Mouse (Mus musculus) limb, embryonic 10.5 days (tissue): Measurements from ENCODE around the gene Rnase4. TPM values are rescaled to one million over a fixed set of nuclear protein-coding genes. Genes with fewer than 3 reads are reported as not detected.

ENCODE experiments used
- DNase-seq: peaks from one replicate; pipeline ENCODE4 v3.0.0-alpha.2; 2017; ENCODE audit warnings: low spot score
- H3K27ac ChIP-seq: fragments of 300-500 bp; sonication (generic); 2 replicates; pipeline ENCODE4 v1.5.1; 2016; ENCODE audit warnings: mild to moderate bottlenecking
- H3K27me3 ChIP-seq: fragments of 300-500 bp; sonication (generic); 2 replicates; pipeline ENCODE4 v1.6.1; 2016; ENCODE audit warnings: low read depth, mild to moderate bottlenecking; ENCODE audit not compliant: poor library complexity, severe bottlenecking
- H3K36me3 ChIP-seq: fragments of 300-500 bp; sonication (generic); 2 replicates; pipeline ENCODE4 v1.6.1; 2016; ENCODE audit warnings: mild to moderate bottlenecking, moderate library complexity
- H3K4me1 ChIP-seq: fragments of 300-500 bp; sonication (generic); 2 replicates; pipeline ENCODE4 v1.6.1; 2016
- H3K4me3 ChIP-seq: fragments of 300-500 bp; sonication (generic); 2 replicates; pipeline ENCODE4 v1.5.1; 2016; ENCODE audit warnings: mild to moderate bottlenecking, moderate library complexity
- H3K9me3 ChIP-seq: fragments of 300-500 bp; sonication (generic); replicated peaks from 2 replicates; pipeline ENCODE4 v1.6.1; 2016; ENCODE audit warnings: mild to moderate bottlenecking
- WGBS: fragments of 180-500 bp; shearing (Covaris S2); methylation state at CpG from one replicate; pipeline ENCODE4 v1.1.7; 2016; 5-methylcytosine and 5-hydroxymethylcytosine counted together
- polyA plus RNA-seq: library from polyadenylated mRNA; unstranded; fragments of >200 nt; fragmentation: Nextera tagmentation; extraction: Ambion mirVana; gene quantifications from 2 replicates; pipeline ENCODE4 v1.2.1, GENCODE M21; 2016

The Rnase4 gene
- polyA plus RNA-seq = 5.1 and 6.6 TPM in 2 replicates

DNA sequence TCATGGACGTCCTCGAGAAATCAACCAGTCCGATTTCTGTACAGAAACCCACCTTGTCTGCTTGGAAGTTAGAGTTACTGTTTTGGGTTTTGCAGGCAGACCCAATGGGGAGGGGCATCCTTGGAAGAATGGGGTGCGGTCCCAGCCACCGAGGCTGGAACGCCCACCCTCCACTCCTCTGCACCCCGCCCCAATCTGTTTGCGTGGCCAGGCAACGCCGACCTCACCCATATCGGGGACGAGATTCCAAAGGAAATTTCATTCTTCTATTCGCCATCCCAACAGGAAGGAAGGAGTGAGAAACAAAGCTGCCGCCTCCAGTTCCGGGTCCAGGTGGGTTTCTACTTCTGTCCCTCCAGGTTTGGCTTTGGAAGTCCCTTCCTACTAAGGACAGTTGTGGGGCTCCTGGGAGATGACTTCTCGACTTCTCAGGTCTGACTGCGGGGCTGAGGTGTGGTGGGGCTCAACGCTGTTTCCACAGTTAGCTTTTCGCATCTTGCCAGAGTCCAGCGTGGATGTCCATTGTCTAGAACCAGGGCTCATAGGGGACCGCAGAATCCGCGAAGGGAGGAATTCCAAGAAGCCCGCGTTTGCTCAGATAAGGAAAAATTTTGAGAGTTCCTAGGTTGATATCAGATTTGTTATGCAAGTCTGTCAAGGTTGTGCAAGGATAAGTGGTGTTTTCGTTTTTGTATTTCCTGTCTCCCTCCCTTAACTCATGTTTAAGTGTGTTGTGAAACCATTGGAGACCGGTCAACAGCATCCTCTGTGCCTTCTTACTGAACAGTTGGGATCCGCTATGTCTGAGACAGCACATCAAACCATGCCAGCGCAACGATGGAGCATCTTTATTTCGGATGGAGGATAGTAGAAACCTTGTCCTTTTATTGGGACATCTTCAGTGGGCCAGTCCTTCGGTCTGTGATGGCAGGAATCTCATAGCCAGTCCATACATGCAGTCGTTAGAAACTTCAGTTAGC, at the start of gene Rnase4, which contains the start of gene Ang:
Gene Rnase4 (plus strand): TSS at position 157 of the 980 bp plus-strand sequence.
Gene Ang (plus strand): TSS at position 230 of the 980 bp plus-strand sequence.
- Histone ChIP-seq H3K27me3 (no peaks in the 10 kb centered on the region), H3K4me3 (peak within 1 kb of the TSS; percentile 80), H3K4me1 (no peaks in the 10 kb centered on the region), H3K27ac (peak within 1 kb of the TSS; percentile 86), H3K36me3 (no peaks in the 10 kb centered on the region), H3K9me3 (no peaks in the 10 kb centered on the region)
- 10% methylated on average over 33 of the region's 33 CpGs for WGBS
- peak; percentile 70 for DNase-seq

DNA sequence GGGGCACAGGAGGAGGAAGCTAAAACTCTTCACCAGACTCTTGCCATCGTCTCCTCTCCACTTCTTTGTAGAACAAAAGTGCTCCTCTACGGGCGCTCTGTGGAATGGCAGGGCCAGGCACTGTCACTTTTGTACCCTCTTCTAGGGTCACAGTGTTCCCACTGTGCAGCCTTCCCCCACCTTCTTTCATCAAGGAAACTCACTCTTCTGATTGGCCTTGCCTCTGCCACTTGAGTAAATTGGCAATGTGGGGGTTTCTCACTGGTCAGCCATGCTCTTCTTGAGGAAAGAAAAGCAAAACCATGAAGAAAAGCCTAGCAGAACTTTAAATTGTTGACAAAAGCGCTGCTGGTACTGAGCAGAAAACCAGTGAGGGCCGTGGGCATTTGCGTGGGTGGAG, 49.1 kb upstream of the Rnase4 start, which contains the start of gene Rnase9:
Gene Rnase9 (minus strand): TSS at position 101 of the 400 bp plus-strand sequence.
- Histone ChIP-seq H3K27me3 (no peaks in the 10 kb centered on the region), H3K4me1 (no peaks in the 10 kb centered on the region), H3K27ac (no peak within 1 kb of the TSS), H3K4me3 (no peak within 1 kb of the TSS), H3K9me3 (no peaks in the 10 kb centered on the region), H3K36me3 (no peaks in the 10 kb centered on the region)
- WGBS = 77% methylated on average over 6 of the region's 6 CpGs
- no peak for DNase-seq

GRCm38 (mm10) chr14:51047846-51048245, 43.0 kb upstream of the Rnase4 start:
- H3K27ac ChIP-seq = no peak overlapping the region
- DNase-seq = no peak
- H3K4me3 ChIP-seq = no peak overlapping the region
- no peaks in the 10 kb centered on the region for H3K36me3 ChIP-seq
- H3K4me1 ChIP-seq = no peaks in the 10 kb centered on the region
- no peaks in the 10 kb centered on the region for H3K27me3 ChIP-seq
- H3K9me3 ChIP-seq = no peaks in the 10 kb centered on the region
- 66% methylated on average over 5 of the region's 5 CpGs for WGBS

GRCm38 (mm10) chr14:51050063-51050462, 40.8 kb upstream of the Rnase4 start, which contains the start of gene Rnase11:
Gene Rnase11, minus strand, starts transcription at chr14:51050163.
- no peak for DNase-seq
- Histone ChIP-seq H3K4me1 (no peaks in the 10 kb centered on the region), H3K9me3 (no peaks in the 10 kb centered on the region), H3K27ac (no peak within 1 kb of the TSS), H3K27me3 (no peaks in the 10 kb centered on the region), H3K4me3 (no peak within 1 kb of the TSS), H3K36me3 (no peaks in the 10 kb centered on the region)
- WGBS = 77% methylated on average over 2 of the region's 2 CpGs

DNA sequence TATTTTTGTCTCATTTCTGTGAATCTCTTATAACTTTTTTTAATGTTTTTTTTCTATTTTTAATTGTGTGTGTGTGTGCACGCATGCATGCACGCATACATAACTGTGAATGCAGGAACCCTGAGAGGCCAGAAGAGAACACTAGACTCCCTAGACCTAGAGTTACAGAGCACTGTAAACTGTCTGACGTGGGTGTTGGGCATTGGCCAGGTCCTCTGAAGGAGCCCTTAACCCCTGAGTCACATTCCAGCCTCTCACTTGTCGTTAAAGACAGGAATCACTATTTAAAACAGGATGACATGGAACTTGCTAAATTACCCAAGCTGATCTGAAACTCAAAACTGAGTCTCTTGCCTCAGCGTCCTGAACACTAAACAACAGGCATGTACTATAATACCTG, 38.9 kb upstream of the Rnase4 start:
- Histone ChIP-seq H3K4me3 (no peak overlapping the region), H3K4me1 (no peaks in the 10 kb centered on the region), H3K36me3 (no peaks in the 10 kb centered on the region), H3K27ac (no peak overlapping the region), H3K27me3 (no peaks in the 10 kb centered on the region), H3K9me3 (no peaks in the 10 kb centered on the region)
- WGBS = 70% methylated on average over 5 of the region's 5 CpGs
- DNase-seq = no peak

DNA sequence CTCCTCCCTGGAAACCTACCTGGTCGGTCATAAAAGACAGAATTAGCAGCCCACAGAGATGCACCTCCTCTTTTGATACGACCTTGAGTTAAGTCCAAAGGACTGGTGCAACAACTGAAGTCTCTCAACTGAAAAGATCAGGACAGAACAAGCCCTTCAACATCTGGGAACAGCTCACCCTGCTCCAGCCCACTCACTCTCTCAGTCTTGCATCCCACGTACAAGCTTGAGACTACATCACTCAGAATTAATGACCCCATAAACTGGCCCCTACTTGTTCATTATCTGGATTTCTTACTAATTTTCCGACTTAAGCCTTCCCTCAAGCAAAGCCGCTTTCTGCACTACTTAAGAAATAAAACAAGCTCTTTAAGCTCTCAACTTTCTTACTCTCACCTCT, 37.7 kb upstream of the Rnase4 start:
- no peak for DNase-seq
- Histone ChIP-seq H3K27ac (no peak overlapping the region), H3K36me3 (no peaks in the 10 kb centered on the region), H3K4me3 (no peak overlapping the region), H3K27me3 (no peaks in the 10 kb centered on the region), H3K9me3 (no peaks in the 10 kb centered on the region), H3K4me1 (peaks cover 4% of the 10 kb centered on the region; the same call in 1 of the 2 replicates)
- WGBS = 68% methylated on average over 5 of the region's 5 CpGs

GRCm38 (mm10) chr14:51054243-51055237, 36.3 kb upstream of the Rnase4 start:
- no peak overlapping the region for H3K27ac ChIP-seq
- no peaks in the 10 kb centered on the region for H3K9me3 ChIP-seq
- H3K4me1 ChIP-seq = peaks cover 4% of the 10 kb centered on the region; the same call in 1 of the 2 replicates
- H3K36me3 ChIP-seq = no peaks in the 10 kb centered on the region
- no peak for DNase-seq
- no peak overlapping the region for H3K4me3 ChIP-seq
- no peaks in the 10 kb centered on the region for H3K27me3 ChIP-seq
- 72% methylated on average over 13 of the region's 13 CpGs for WGBS

GRCm38 (mm10) chr14:51057401-51057831, 33.5 kb upstream of the Rnase4 start, which contains the start of gene Rnase12:
Gene Rnase12, minus strand, starts transcription at chr14:51057661.
- H3K9me3 ChIP-seq = no peaks in the 10 kb centered on the region
- H3K4me3 ChIP-seq = no peak within 1 kb of the TSS
- H3K27me3 ChIP-seq = no peaks in the 10 kb centered on the region
- WGBS = 77% methylated on average over 9 of the region's 9 CpGs
- no peaks in the 10 kb centered on the region for H3K36me3 ChIP-seq
- H3K4me1 ChIP-seq = peaks cover 4% of the 10 kb centered on the region; the same call in 1 of the 2 replicates
- no peak within 1 kb of the TSS for H3K27ac ChIP-seq
- DNase-seq = no peak

GRCm38 (mm10) chr14:51060761-51061160, 30.1 kb upstream of the Rnase4 start:
- Histone ChIP-seq H3K9me3 (no peaks in the 10 kb centered on the region), H3K4me1 (peaks cover 4% of the 10 kb centered on the region; the same call in 1 of the 2 replicates), H3K27ac (no peak overlapping the region), H3K36me3 (no peaks in the 10 kb centered on the region), H3K4me3 (no peak overlapping the region), H3K27me3 (no peaks in the 10 kb centered on the region)
- no peak for DNase-seq
- WGBS = 87% methylated on average over 5 of the region's 5 CpGs

- H3K27ac ChIP-seq = no peak overlapping the region
- H3K36me3 ChIP-seq = no peaks in the 10 kb centered on the region
- DNase-seq = no peak
- H3K9me3 ChIP-seq = no peaks in the 10 kb centered on the region
- H3K4me1 ChIP-seq = 0 out of 2 replicates have a peak, but pooled peaks cover 5% of the 10 kb centered on the region
- 91% methylated on average over 5 of the region's 5 CpGs for WGBS
- H3K4me3 ChIP-seq = no peak overlapping the region
- no peaks in the 10 kb centered on the region for H3K27me3 ChIP-seq
These were observed 21.9 kb upstream of the Rnase4 start for GRCm38 (mm10) chr14:51068956-51069355.

DNA sequence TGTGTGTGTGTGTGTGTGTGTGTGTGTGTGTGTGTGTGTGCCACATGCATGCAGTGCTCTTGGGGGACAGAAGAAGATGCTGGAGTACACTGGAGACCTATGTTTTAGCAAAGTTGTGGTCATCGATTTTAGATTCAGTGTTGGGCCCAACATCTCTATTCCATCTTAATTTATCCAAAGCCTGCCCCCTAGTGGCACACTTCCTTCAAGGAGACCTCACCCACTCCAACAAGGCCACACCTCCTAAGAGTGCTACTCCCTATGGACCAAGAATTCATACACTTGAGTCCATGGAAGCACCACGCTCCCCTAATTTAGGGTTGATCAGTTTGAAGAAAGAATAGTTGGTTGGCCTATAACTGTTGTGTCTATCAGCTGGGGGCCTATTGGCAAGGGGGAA, 21.3 kb upstream of the Rnase4 start:
- no peaks in the 10 kb centered on the region for H3K36me3 ChIP-seq
- no peaks in the 10 kb centered on the region for H3K27me3 ChIP-seq
- no peaks in the 10 kb centered on the region for H3K9me3 ChIP-seq
- H3K4me1 ChIP-seq = 0 out of 2 replicates have a peak, but pooled peaks cover 5% of the 10 kb centered on the region
- WGBS = 79% methylated on average over 2 of the region's 2 CpGs
- H3K27ac ChIP-seq = no peak overlapping the region
- H3K4me3 ChIP-seq = no peak overlapping the region
- DNase-seq = no peak

GRCm38 (mm10) chr14:51074335-51074734, 16.5 kb upstream of the Rnase4 start, which contains the start of gene Olfr750:
Gene Olfr750, minus strand, starts transcription at chr14:51074435.
- WGBS = 83% methylated on average over 3 of the region's 3 CpGs
- H3K9me3 ChIP-seq = no peaks in the 10 kb centered on the region
- no peaks in the 10 kb centered on the region for H3K4me1 ChIP-seq
- DNase-seq = no peak
- H3K27ac ChIP-seq = no peak within 1 kb of the TSS
- H3K36me3 ChIP-seq = no peaks in the 10 kb centered on the region
- H3K27me3 ChIP-seq = no peaks in the 10 kb centered on the region
- H3K4me3 ChIP-seq = no peak within 1 kb of the TSS
